Mouse (Mus musculus): ENCODE data around the gene Abca13. TPM values are rescaled to one million over a fixed set of nuclear protein-coding genes. Genes with fewer than 3 reads are reported as not detected.
A peak's percentile ranks its signal among the peaks of the same experiment; 100 is the strongest.

The Abca13 gene
- polyA plus RNA-seq, 1 experiment from 2014 or later: 0.18 TPM

GRCm38 (mm10) chr11:9647272-9647671 is 455.5 kb downstream of the Abca13 start:
- Histone ChIP-seq H3K9me3 (ENCODE audit: low read length) (no peaks in the 10 kb centered on the region), H3K9ac (replicated peaks) (no peak overlapping the region), H3K4me2 (ENCODE audit: low read depth, low read length) (no peak overlapping the region), H3K4me3 (ENCODE audit: low read depth, low read length) (no peak overlapping the region), H3K4me1 (ENCODE audit: insufficient read depth) (no peaks in the 10 kb centered on the region), H3K36me3 (replicated peaks; ENCODE audit: insufficient read depth, low read length) (no peaks in the 10 kb centered on the region), H3K27ac (ENCODE audit: low read depth) (no peak overlapping the region), H3K27me3 (ENCODE audit: insufficient read depth, low read length) (no peaks in the 10 kb centered on the region)
- ATAC-seq: no peak
- DNase-seq: no peak
- TF ChIP-seq CTCF (IDR thresholded peaks at IDR 0.05; ENCODE audit: low read depth) (no peak), EP300 (IDR thresholded peaks at IDR 0.05; ENCODE audit: low read depth) (no peak)
- WGBS (ENCODE audit: insufficient replicate concordance): 73% methylated on average over 3 of the region's 3 CpGs

- no peak for ATAC-seq
- Histone ChIP-seq H3K4me1 (ENCODE audit: insufficient read depth) (no peaks in the 10 kb centered on the region), H3K9me3 (ENCODE audit: low read length) (no peaks in the 10 kb centered on the region), H3K4me2 (ENCODE audit: low read depth, low read length) (no peak overlapping the region), H3K27me3 (ENCODE audit: insufficient read depth, low read length) (no peaks in the 10 kb centered on the region), H3K27ac (ENCODE audit: low read depth) (no peak overlapping the region), H3K9ac (replicated peaks) (no peak overlapping the region), H3K36me3 (replicated peaks; ENCODE audit: insufficient read depth, low read length) (no peaks in the 10 kb centered on the region), H3K4me3 (ENCODE audit: low read depth, low read length) (no peak overlapping the region)
- peak; percentile 42; the same call in 1 of the 2 replicates for TF ChIP-seq CTCF (IDR thresholded peaks at IDR 0.05; ENCODE audit: low read depth)
- no peak for TF ChIP-seq EP300 (IDR thresholded peaks at IDR 0.05; ENCODE audit: low read depth)
- 52% methylated on average over 3 of the region's 3 CpGs for WGBS (ENCODE audit: insufficient replicate concordance)
- DNase-seq: no peak
These were observed 456.2 kb downstream of the Abca13 start for GRCm38 (mm10) chr11:9647991-9648390.

- DNase-seq (no peak), ATAC-seq (no peak)
- Histone ChIP-seq H3K4me2 (ENCODE audit: low read depth, low read length) (no peak overlapping the region), H3K4me1 (ENCODE audit: insufficient read depth) (no peaks in the 10 kb centered on the region), H3K9me3 (ENCODE audit: low read length) (no peaks in the 10 kb centered on the region), H3K4me3 (ENCODE audit: low read depth, low read length) (no peak overlapping the region), H3K27ac (ENCODE audit: low read depth) (no peak overlapping the region), H3K9ac (replicated peaks) (no peak overlapping the region), H3K36me3 (replicated peaks; ENCODE audit: insufficient read depth, low read length) (no peaks in the 10 kb centered on the region), H3K27me3 (ENCODE audit: insufficient read depth, low read length) (no peaks in the 10 kb centered on the region)
- TF ChIP-seq EP300 (IDR thresholded peaks at IDR 0.05; ENCODE audit: low read depth) (no peak), CTCF (IDR thresholded peaks at IDR 0.05; ENCODE audit: low read depth) (no peak)
- 59% methylated on average over 3 of the region's 3 CpGs for WGBS (ENCODE audit: insufficient replicate concordance)
These were observed 475.0 kb downstream of the Abca13 start for GRCm38 (mm10) chr11:9666648-9667255.

GRCm38 (mm10) chr11:9669430-9669829 is 477.7 kb downstream of the Abca13 start:
- Histone ChIP-seq H3K4me3 (ENCODE audit: low read depth, low read length) (no peak overlapping the region), H3K9ac (replicated peaks) (no peak overlapping the region), H3K4me2 (ENCODE audit: low read depth, low read length) (no peak overlapping the region), H3K9me3 (ENCODE audit: low read length) (no peaks in the 10 kb centered on the region), H3K4me1 (ENCODE audit: insufficient read depth) (no peaks in the 10 kb centered on the region), H3K27ac (ENCODE audit: low read depth) (no peak overlapping the region), H3K36me3 (replicated peaks; ENCODE audit: insufficient read depth, low read length) (no peaks in the 10 kb centered on the region), H3K27me3 (ENCODE audit: insufficient read depth, low read length) (no peaks in the 10 kb centered on the region)
- TF ChIP-seq CTCF (IDR thresholded peaks at IDR 0.05; ENCODE audit: low read depth) (no peak), EP300 (IDR thresholded peaks at IDR 0.05; ENCODE audit: low read depth) (no peak)
- DNase-seq: no peak
- no peak for ATAC-seq
- WGBS (ENCODE audit: insufficient replicate concordance): 52% methylated on average over 1 of the region's 1 CpGs

DNA sequence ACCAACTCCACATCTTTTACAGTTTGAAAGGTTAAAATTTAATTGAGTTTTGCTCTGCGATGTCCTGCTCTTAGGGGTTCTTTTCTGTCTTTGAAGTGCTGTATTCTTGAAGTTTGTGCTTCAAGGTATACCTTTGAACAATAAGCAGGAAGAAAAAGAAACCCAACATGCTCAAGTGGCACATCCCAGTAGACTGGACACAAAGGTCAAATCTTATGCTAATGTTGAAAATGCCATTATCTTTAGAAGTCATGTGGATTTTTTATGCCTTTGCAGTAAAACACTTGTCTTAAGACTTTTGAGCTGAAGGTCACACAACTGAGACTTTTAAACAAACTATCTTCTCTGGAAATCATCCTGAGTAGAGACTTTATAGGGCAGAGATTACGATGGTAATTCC is 493.2 kb downstream of the Abca13 start:
- 78% methylated on average over 2 of the region's 2 CpGs for WGBS (ENCODE audit: insufficient replicate concordance)

DNA sequence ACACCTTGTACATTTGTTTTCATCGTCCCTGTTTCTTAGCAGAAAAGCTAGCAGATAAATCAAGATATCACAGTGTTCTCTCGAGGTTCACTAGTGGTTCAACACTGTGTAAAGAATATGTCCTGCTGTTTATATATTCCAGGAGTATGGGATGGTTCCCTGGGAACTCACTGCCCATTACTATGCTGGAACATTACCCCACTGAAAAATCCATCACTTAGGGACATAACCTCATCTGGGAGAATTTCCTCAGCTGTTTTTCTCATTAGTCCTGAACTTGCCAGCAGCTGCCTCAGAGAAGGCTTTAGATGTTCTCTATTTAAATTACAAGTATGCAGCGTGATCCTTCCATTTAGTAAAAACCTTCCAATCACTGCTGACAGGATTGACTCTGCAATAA is 513.4 kb downstream of the Abca13 start:
- H3K36me3 ChIP-seq (replicated peaks; ENCODE audit: insufficient read depth, low read length): no peaks in the 10 kb centered on the region
- no peak for DNase-seq
- H3K4me1 ChIP-seq (ENCODE audit: insufficient read depth): no peaks in the 10 kb centered on the region
- H3K4me3 ChIP-seq (ENCODE audit: low read depth, low read length): no peak overlapping the region
- no peak overlapping the region for H3K27ac ChIP-seq (ENCODE audit: low read depth)
- TF ChIP-seq CTCF (IDR thresholded peaks at IDR 0.05; ENCODE audit: low read depth): no peak
- TF ChIP-seq EP300 (IDR thresholded peaks at IDR 0.05; ENCODE audit: low read depth): no peak
- H3K9ac ChIP-seq (replicated peaks): no peak overlapping the region
- no peaks in the 10 kb centered on the region for H3K9me3 ChIP-seq (ENCODE audit: low read length)
- no peaks in the 10 kb centered on the region for H3K27me3 ChIP-seq (ENCODE audit: insufficient read depth, low read length)
- no peak overlapping the region for H3K4me2 ChIP-seq (ENCODE audit: low read depth, low read length)
- no peak for ATAC-seq
- WGBS (ENCODE audit: insufficient replicate concordance): 60% methylated on average over 3 of the region's 3 CpGs

More for the DNA sequence above, 493.2 kb downstream of the Abca13 start:
- TF ChIP-seq CTCF (IDR thresholded peaks at IDR 0.05; ENCODE audit: low read depth) (no peak), EP300 (IDR thresholded peaks at IDR 0.05; ENCODE audit: low read depth) (no peak)
- no peaks in the 10 kb centered on the region for H3K9me3 ChIP-seq (ENCODE audit: low read length)
- H3K36me3 ChIP-seq (replicated peaks; ENCODE audit: insufficient read depth, low read length): no peaks in the 10 kb centered on the region
- H3K4me2 ChIP-seq (ENCODE audit: low read depth, low read length): no peak overlapping the region
- H3K27me3 ChIP-seq (ENCODE audit: insufficient read depth, low read length): no peaks in the 10 kb centered on the region
- no peaks in the 10 kb centered on the region for H3K4me1 ChIP-seq (ENCODE audit: insufficient read depth)
- H3K9ac ChIP-seq (replicated peaks): no peak overlapping the region
- H3K4me3 ChIP-seq (ENCODE audit: low read depth, low read length): no peak overlapping the region
- no peak overlapping the region for H3K27ac ChIP-seq (ENCODE audit: low read depth)
- DNase-seq (no peak), ATAC-seq (no peak)

Measured in liver, postnatal 0 days (tissue).